Mouse (Mus musculus) WW6 (cell line): Measurements from ENCODE around the gene Pth1r.
A peak's percentile ranks its signal among the peaks of the same experiment; 100 is the strongest.

Source experiments
- DNase-seq: peaks from one replicate; pipeline ENCODE4 v3.0.0-alpha.2; 2013; ENCODE audit warnings: low read depth, low spot score

Pth1r gene

DNA sequence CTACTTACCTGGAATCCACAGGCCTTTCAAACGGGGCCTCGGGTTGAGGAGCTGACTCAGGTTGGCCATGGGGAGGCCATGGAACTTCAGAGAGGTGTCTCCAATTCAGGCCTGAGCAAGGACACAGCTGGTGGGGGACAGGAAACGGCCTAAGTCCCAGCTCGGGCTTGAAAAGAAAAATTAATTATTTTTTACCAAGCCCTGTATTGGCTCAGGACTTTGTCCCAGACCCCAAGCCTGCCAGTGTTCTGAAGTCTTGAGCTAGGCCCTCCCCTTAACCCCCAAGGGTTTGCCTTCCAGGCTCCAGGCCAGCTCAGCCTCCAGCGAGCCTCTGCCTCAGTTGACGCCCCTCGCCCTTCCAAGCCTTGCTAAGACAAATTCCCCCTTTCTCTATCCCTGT is at the start of gene Pth1r:
TSS of gene Pth1r (minus strand) at position 185 of the 400 bp plus-strand sequence.
- DNase-seq, result no peak

DNA sequence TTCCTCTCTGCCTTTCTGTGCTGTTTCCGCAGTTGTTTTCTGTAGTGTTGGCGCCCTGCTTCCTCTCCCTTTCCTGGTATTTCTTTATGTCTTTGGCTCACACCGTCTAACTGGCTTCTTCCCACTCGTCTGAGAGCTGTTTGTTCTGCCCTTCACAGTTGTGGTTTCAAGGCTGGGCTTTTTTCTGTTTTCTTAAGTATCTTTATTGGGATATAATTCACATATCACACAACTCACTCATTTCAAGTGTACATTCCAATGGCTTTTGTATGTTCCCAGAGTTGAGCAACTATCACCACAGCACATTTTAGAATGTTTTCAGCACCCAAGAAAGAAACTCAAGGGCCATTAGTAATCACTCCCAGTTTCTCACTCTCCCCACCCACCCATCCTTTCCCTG is 43.5 kb upstream of the Pth1r start:
- no peak for DNase-seq

DNA sequence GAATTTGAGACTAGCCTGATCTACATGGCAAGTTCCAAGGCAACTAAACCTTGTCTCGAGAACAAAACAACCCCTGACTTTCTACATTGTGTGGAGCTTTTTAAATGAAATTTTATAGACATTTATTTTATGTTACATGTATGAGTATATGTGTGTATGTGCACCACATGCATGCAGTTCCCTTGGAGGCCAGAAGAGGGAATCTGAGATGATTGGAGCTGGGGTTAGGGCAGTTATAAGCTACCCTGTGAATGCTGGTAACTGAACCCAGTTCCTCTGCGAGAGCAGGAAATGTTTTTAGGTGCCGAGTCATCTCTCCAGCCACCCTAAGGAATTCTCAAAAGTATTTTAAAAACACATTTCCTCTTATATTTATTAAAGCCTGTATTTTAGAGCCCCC is 41.2 kb upstream of the Pth1r start:
- DNase-seq, result no peak

DNA sequence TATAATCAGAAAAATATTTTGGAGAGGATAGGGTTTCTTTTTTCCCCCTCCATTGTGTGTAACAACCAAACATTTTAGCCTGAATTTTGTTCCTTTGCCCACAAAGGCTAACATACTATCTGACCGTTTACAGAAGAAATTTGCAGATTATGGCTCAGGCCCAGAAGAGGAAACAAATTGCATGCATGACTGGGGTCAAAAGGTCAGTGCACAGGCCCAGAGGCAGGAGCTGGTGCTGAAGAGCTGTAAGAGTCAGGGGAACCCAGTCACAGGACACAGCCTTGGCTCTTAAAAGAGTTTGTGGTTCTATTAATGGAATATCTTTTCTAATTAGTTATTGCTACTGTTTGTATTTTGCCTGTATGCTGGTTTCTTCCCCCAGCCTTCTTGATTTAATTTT is 36.7 kb upstream of the Pth1r start:
- DNase-seq, result no peak

DNA sequence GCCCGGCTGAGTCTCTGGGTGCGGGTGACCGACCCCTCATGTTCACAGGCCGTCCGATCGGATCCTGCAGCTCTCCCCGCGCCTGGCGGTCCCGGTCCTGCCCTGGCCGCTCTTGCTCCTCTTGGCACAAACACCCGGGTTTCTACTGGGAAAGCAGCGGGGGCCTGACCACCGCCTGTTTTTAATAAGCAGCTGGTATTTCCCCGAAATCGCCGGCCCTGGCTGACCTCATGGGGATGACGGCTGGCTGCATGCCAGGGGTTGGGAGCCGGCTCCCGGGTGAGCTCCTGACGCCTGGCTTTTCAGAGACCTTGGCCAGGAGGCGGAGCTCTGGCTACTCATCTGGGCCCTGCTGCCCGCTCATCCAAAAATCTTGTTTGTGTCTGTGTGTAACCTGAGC is 34.8 kb upstream of the Pth1r start:
- no peak for DNase-seq

DNA sequence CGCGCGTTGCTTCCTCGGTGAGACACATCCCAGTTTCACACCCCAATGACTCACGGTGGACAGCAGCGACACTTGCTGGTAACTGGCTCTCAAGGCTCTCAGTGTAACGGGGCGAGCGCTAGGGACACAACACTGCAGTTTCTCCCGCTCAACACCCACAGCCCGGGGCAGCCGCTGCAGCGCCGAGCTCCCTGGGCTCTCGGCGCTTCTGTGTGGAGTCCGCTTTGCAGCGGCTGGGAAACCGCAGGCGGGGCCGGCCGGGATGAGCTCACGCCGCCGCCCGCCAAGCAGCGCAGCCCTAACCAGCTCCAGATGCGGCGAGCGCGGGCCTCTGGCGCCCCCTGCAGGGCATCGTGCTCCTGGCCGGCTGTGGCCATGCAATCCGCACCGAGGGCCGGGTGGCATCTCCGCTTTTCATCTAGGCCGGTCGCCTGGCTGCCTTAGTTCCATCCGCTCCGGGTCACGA is 34.3 kb upstream of the Pth1r start:
- peak; percentile 63 for DNase-seq

DNA sequence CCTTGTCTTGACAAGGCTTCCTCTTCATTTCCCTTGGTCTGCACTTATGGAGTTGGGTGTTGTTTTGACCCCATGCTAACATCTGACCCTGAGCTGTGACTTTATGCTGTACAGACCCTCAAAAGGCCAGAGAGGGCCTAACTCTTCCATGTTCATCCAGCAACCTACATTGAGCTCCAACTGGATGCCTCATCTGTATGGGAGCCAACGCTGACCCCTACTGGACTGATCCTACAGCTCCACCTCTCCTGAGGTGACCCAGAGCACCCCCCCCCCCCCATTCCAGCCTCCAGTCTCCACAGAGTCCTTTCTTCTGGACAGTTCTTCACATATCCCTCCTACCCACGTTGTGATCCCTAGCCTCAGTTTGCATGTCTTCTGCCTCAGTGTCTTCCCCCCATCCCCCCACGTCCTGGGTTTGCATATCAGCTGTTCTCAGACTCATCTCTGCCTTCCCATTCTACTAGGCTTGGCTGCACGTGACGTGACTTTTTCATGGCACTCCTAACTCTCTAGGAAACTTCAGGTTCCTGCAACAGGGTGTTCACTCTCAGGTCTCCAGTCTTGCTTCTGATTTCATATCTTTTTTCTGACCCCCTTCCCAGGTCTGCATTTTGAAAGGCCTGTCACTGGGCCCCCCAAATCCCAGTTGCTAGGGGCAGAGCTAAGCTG is 32.4 kb upstream of the Pth1r start:
- DNase-seq, result no peak

DNA sequence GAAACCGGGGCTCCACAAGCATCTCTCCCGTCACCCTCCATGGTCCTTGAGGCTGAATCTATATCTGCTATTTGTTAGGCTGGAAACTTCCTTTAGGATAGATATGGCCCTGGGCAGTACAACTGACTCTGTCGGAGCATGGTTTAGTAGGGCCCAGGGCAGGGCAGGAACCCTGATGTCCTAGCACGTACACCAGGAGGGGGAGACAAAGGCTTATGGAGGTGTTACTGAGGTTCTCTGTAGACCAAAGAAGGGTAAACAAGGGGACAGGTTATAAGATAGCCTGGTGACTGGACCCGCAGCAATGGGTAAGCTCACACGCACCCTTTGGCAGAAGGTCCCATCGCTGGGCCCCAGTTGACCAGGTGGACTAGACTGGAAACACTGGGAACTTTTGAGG is 31.6 kb upstream of the Pth1r start:
- no peak for DNase-seq

DNA sequence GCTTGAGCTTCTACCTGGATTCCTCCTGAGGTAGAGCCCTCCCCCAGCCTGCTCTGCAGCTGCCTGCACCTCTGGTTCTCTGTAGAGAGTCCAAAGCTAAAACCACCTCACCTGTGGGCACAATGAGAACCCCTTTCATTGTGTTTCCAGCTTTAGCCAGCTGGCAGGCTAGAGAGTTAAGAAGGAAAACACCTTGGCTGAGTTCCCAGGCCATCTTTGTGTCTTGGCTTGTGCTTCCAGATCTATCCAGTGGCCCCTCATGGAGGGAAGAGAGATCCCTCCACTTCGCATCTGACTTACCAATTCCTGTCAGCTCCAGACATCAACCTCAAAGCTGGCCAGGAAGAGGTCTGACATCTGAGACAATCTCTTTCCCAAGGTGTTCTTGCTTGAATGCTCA is 31.2 kb upstream of the Pth1r start:
- DNase-seq, result no peak

DNA sequence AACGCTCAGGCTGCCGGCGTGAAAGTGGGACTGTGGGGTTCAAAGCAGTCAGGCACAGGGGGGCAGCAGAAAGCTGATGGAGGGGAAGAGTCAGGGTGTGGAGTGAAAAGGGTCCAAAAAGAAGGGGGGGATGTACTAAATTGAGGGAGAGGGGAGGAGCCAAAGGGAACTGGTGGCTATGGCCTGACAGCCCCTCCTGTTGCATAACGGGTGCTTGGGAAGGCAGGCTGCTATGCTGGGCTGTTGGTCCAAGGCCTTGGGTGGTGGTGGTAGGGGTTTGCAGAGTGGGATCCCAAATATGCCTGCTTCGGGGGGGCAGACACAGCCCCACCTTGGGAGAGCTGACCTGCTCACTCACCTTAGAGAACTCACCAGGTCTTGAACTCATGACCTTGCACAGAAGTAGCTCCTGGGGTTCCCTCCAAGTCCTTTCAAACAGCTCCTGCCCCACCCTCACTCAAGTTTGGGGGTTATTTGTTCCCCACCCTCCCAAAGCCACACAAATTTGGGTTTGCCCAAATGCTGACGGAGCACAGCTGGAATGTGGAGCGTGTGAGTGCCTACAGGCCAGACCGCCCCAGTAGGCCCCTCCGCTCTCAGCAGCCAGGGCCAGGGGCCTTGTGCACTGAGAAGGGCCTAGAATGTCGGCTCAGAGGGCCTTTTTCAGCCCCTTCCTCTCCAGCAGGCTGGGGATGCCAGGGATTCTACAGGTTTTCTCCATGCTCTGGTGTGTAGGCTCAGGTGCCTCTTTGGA is 28.5 kb upstream of the Pth1r start:
- DNase-seq, result no peak

DNA sequence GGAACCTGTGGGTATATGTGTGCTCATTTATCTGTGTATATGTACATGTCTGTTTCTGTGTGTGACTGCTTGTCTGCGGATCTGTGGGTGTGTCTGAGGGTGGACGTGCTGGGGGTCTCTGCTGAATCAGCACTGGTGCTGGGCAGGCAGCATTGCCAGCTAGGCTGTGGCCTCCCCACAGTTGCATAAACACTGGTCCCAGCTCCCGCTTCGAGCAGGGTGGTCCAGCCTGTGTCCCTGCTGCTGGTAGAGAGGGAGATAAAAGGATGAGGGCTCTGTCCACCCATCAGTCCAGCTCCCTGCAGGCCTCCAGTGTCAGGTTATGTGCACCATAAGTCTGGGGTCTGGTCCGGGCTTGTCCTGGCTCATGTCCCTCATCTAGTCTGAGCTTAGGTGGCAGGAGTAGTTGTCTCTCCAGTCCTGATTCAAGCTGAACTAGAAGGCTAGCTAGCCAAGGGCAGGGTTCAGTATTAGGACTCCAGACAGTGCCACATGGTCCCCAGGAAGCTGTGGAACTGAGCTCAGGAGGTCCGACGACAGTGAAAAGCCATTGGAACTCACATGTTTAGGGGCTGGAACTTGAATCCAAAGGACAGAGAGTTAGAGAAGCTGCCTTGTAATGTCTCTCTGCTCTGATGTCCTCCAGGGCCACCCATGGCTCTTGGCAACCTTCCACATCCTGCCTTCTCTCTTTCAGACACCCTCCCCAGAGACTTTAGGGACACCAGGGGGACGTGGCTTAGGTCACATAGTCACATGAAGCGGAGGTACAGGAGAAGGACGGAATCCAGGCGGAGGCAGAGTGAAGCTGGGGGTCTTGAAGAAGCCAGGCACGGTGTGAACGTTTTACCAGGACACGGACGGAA is 27.7 kb upstream of the Pth1r start:
- no peak for DNase-seq

DNA sequence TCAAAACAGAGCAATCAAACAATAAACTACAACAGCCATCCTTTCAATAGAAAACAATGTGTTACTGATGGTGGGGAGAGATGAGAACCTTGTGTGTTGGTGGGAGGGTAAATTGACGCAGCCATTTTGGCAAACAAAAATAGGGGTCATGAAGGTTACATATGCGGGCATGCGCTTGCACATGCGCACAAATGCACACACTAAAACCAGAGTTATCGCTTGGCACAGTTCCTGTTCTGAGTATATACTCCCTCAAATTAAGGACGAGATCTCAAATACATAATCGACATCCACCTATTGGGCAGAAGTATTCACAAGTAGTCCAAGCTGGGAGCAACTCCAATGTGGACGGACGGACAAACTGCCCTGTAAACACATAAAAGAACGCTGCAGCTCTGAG is 25.4 kb upstream of the Pth1r start:
- no peak for DNase-seq

DNA sequence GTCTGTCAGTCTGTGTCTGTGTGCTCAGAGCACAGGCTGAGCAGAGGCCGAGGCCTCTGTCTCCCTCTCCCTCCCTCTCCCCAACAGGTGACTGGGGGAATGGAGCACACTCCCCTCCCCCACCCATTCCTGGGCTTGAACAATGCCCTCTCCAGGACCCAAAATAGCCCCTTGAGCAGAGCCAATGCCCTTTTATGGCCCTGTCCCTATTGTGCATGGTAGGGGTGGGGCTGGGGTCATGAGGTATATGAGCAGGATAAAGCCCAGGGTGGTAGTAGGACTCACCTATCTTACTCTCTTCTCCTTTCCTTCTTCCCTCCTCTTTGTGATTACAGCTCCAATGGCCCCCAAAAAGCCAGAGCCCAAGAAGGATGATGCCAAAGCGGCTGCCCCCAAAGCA is 16.5 kb upstream of the Pth1r start:
- DNase-seq, result no peak

DNA sequence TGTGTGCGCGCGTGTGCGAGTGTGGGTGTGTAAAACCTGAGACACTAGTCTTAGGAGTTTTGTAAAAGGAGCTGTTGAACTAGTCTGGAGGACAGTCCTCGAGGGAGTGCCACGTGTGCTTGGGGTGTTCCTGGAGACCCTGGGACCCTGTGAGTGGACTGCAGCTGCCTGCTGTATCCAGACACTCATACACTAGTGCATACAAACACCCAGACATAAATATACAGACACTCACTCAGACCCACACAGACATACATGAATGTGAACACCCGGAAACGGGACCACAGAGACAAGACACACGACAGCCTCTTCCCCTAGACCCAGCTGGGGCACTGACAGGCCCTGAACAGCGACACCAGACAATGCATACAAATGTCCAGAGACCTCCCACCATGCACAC is 15.8 kb upstream of the Pth1r start:
- no peak for DNase-seq

DNA sequence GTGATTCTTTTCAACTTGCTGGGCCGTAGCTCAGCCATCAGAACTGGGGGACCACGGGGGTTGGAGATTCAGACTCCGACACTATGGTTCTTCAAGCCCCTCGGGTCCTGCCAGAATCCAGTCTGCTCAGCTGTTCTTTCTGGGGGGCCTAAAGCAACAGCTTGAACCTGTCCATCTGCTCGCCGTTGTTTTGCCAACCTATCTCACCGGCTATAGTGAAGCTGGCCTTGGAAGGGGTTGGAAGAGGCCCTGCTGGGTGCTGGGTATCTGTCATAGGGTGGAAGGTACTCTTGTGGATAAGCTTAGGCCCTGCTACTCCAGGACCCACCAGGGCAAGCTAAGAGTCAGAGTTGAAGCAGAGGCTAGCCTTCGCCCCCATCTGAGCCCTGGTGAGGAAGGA is 13.9 kb upstream of the Pth1r start:
- no peak for DNase-seq

DNA sequence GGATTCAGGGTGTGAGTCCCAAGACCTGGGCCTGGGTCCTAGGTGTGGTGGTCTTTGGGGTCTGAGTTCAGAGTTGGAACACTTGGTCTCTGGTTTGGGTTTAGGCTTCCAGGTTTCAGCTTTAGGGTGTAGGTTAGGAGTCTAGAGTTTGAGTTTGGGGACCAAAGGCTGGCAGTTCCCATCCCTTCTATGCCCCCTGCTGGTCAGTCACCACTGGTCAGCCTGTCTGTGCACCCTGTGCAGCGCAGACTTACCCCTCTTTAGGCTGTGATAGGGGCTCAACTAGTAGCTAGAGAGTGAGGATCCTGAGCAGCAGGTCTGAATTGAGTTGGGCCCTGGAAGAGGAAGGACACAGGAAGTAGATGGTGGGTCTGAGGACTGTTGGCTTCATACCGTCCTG is 12.3 kb upstream of the Pth1r start:
- DNase-seq, result no peak

DNA sequence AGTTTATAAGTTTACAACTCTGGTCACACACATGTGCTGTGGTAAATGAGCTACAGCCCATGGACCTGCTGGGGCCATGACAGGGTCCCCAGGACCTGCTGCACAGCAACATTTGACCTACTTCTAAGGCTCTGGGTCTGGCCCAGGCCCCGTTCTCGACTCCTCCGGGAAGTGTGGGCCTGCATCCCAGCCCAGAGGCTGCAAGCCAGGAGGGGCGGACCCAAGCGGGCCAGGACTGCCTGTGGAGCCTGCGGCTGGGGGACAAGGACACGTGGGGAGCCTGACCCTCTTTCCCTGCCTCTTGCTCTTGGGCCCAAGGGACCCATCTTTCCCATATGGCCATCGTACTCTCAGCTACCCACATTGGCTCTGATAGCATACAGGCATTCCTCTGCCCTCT is 11.7 kb upstream of the Pth1r start:
- DNase-seq, result no peak

DNA sequence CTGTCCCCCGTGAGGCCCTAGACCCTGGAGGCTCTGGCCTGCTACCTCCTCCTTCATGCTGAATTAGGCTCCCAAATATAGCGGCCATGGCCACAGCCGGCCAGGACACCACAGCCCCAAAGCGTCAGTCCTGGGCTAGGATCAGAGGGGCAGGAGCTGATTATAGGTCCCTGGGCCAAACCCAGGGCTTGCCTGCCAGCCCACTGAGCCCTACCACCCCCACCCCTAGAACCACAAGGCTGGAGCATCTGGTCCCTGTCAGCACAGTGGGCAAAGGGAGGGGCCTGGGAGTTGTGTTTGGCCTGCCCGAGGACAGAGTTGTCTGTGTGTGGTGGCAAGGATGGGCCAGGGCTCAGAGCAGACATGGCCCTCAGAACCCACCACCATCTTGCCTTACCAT is 10.9 kb upstream of the Pth1r start:
- no peak for DNase-seq

DNA sequence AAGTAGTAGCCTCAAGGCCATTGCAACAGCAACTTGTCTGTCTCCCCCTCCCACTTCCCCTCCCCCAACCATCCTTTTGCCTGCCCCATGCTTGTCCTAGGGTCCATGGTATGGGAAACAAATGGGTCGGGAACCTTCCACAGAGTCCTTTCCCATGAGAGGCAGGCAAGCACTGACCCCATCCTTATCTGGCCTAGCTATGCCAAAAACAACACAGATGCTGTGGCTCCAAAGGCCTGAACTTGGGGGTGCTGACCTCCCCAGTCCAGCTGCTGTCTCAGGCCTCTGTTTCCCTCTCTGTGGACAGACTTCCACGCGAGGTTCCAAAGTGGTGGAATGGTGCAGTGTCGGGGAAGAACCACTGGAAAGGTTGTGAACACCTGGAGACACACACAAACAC is 6.8 kb upstream of the Pth1r start:
- DNase-seq, result no peak

DNA sequence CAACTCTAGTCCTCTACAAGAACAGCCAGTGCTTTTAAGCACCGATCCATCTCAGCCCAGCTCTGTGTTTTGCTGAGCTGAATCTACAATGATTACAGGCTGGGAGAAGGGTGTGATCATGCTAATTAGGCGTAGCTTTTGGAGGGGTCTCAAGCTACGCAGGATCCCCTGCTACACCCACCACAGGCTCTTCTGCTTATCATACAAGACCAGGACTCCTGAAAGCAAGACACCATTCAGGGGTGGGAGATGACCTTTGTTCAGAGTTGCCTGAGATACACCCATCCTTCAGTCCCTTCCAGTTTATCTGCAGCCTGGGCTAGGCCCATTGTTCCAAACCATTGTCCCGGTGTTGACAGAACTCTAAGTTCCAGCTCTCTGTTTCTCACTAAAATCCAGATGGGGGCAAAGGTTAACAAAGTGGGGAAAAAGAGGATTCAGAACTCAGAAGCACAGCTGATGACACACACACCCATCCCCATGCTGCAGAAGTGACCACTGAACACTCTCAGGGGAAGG is 6.0 kb upstream of the Pth1r start:
- DNase-seq, result no peak

DNA sequence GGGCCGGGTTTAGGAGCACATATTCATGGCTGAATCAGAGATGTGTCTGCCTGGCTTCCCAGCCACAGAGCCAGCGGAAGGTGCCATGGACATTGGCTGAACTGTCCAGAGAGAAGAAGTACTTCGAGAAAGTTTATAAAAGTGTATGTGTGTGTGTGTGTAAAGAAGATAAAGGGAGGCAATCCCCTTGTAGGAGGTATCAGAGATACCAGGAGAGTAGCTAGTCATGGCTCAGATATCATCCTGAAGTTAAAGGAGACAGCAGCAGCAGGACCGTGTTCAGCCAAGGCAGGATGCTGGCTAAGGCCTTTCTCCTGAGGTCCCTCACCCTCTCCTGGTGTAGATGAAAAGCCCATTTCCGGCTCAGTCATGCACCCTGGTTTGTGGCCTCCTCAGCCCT is 4.5 kb upstream of the Pth1r start:
- no peak for DNase-seq
